Mouse (Mus musculus) heart, embryonic 14.5 days (tissue): ENCODE measurements around the gene Snx15. TPM values are rescaled to one million over a fixed set of nuclear protein-coding genes. Genes with fewer than 3 reads are reported as not detected.
A peak's percentile ranks its signal among the peaks of the same experiment; 100 is the strongest.

Experiments
- ATAC-seq: fragments of 200-750 bp; cut with Nextera tagmentation; 2 replicates; pipeline ENCODE4 v1.8.0; 2017; ENCODE audit warnings: low read depth, moderate TSS enrichment; ENCODE audit not compliant: insufficient number of reproducible peaks, insufficient read depth, low FRiP score
- H3K27ac ChIP-seq, 2 experiments: fragments of 200-500 bp in 1 of 2; fragments of 300-500 bp in 1 of 2; sonication (generic) in 1 of 2; replicated peaks in 1 of 2; 2 replicates each; pipeline ENCODE4 v1.5.1; 2012 to 2014; ENCODE audit warnings: low read depth in 2 of 2, low read length in 2 of 2, control low read depth in 1 of 2, mild to moderate bottlenecking in 1 of 2, mixed read lengths in 1 of 2; ENCODE audit not compliant: control insufficient read depth in 1 of 2, insufficient read depth in 1 of 2
- H3K27me3 ChIP-seq: fragments of 300-500 bp; sonication (generic); 2 replicates; pipeline ENCODE4 v1.6.1; 2014; ENCODE audit warnings: mild to moderate bottlenecking, low read length, control low read depth; ENCODE audit not compliant: control insufficient read depth, insufficient read depth
- H3K36me3 ChIP-seq: fragments of 300-500 bp; sonication (generic); 2 replicates; pipeline ENCODE4 v1.6.1; 2014; ENCODE audit warnings: mild to moderate bottlenecking, control low read depth, low read length, mixed read lengths; ENCODE audit not compliant: control insufficient read depth, insufficient read depth
- H3K4me1 ChIP-seq, 2 experiments: fragments of 200-500 bp in 1 of 2; fragments of 300-500 bp in 1 of 2; sonication (generic) in 1 of 2; 2 replicates each; pipeline ENCODE4 v1.6.1; 2012 to 2014; ENCODE audit warnings: low read length in 2 of 2, control low read depth in 1 of 2, mixed read lengths in 1 of 2; ENCODE audit not compliant: control insufficient read depth in 2 of 2, insufficient read depth in 2 of 2
- H3K4me2 ChIP-seq: fragments of 300-500 bp; sonication (generic); 2 replicates; pipeline ENCODE4 v1.6.1; 2014; ENCODE audit warnings: mild to moderate bottlenecking, low read length
- H3K4me3 ChIP-seq, 2 experiments: fragments of 200-500 bp in 1 of 2; fragments of 300-500 bp in 1 of 2; sonication (generic) in 1 of 2; 2 replicates each; pipeline ENCODE4 v1.5.1; 2012 to 2014; ENCODE audit warnings: low read length in 2 of 2, mild to moderate bottlenecking in 2 of 2, control low read depth in 1 of 2, low read depth in 1 of 2, moderate library complexity in 1 of 2; ENCODE audit not compliant: control insufficient read depth in 1 of 2, insufficient read depth in 1 of 2
- H3K9ac ChIP-seq: fragments of 300-500 bp; sonication (generic); 2 replicates; pipeline ENCODE4 v1.6.1; 2014; ENCODE audit warnings: mild to moderate bottlenecking, low read length
- H3K9me3 ChIP-seq: fragments of 300-500 bp; sonication (generic); 2 replicates; pipeline ENCODE4 v1.6.1; 2016; ENCODE audit warnings: low read length, control low read depth; ENCODE audit not compliant: control insufficient read depth
- WGBS: fragments of 180-500 bp; shearing (Covaris S2); extraction: QIAGEN DNeasy Blood & Tissue Kit; methylation state at CpG from one replicate; pipeline ENCODE4 v1.1.7; 2014; 5-methylcytosine and 5-hydroxymethylcytosine counted together
- polyA plus RNA-seq: library from polyadenylated mRNA; unstranded; fragments of >200 nt; fragmentation: Nextera tagmentation; extraction: Ambion mirVana; gene quantifications from 2 replicates; pipeline ENCODE4 v1.2.1, GENCODE M21; 2014

The Snx15 gene
- polyA plus RNA-seq, 1 experiment from 2014 or later: 23.9 TPM

- no peak for ATAC-seq
- Histone ChIP-seq H3K27ac (no peak overlapping the region), H3K9ac (no peak overlapping the region), H3K36me3 (peaks cover 5% of the 10 kb centered on the region; the same call in 1 of the 2 replicates), H3K4me2 (no peak overlapping the region), H3K9me3 (no peaks in the 10 kb centered on the region), H3K4me3 (no peak overlapping the region), H3K27me3 (no peaks in the 10 kb centered on the region), H3K4me1 (no peaks in the 10 kb centered on the region)
- 71% methylated on average over 6 of the region's 6 CpGs for WGBS
Observed at GRCm38 (mm10) chr19:6102169-6102853, 25.8 kb downstream of the Snx15 start.

GRCm38 (mm10) chr19:6101186-6101585 lies 26.9 kb downstream of the Snx15 start:
- Histone ChIP-seq H3K4me2 (no peak overlapping the region), H3K4me3 (no peak overlapping the region), H3K4me1 (no peaks in the 10 kb centered on the region), H3K36me3 (peaks cover 5% of the 10 kb centered on the region; the same call in 1 of the 2 replicates), H3K9ac (no peak overlapping the region), H3K27ac (no peak overlapping the region), H3K9me3 (no peaks in the 10 kb centered on the region), H3K27me3 (no peaks in the 10 kb centered on the region)
- ATAC-seq: no peak
- 75% methylated on average over 6 of the region's 6 CpGs for WGBS

GRCm38 (mm10) chr19:6097847-6098246 lies 30.3 kb downstream of the Snx15 start:
- peaks cover 31% of the 10 kb centered on the region for H3K36me3 ChIP-seq
- 84% methylated on average over 3 of the region's 3 CpGs for WGBS
- ATAC-seq: no peak

GRCm38 (mm10) chr19:6094119-6094518 lies 34.0 kb downstream of the Snx15 start, which contains the start of gene AC131692.1:
Gene AC131692.1 (plus strand): TSS chr19:6094419.
- WGBS: 85% methylated on average over 7 of the region's 7 CpGs
- Histone ChIP-seq H3K27me3 (no peaks in the 10 kb centered on the region), H3K4me1 (no peaks in the 10 kb centered on the region), H3K4me2 (no peak within 1 kb of the TSS), H3K36me3 (peaks cover 65% of the 10 kb centered on the region), H3K9me3 (no peaks in the 10 kb centered on the region), H3K4me3 (no peak within 1 kb of the TSS), H3K27ac (no peak within 1 kb of the TSS), H3K9ac (no peak within 1 kb of the TSS)
- no peak for ATAC-seq

More at GRCm38 (mm10) chr19:6097847-6098246, 30.3 kb downstream of the Snx15 start:
- Histone ChIP-seq H3K4me2 (no peak overlapping the region), H3K4me1 (no peaks in the 10 kb centered on the region), H3K27me3 (no peaks in the 10 kb centered on the region), H3K9ac (no peak overlapping the region), H3K4me3 (no peak overlapping the region), H3K9me3 (no peaks in the 10 kb centered on the region), H3K27ac (no peak overlapping the region)

GRCm38 (mm10) chr19:6088841-6089240 lies 39.3 kb downstream of the Snx15 start:
- WGBS: 95% methylated on average over 13 of the region's 13 CpGs
- Histone ChIP-seq H3K27ac (no peak overlapping the region), H3K36me3 (peaks cover 65% of the 10 kb centered on the region), H3K27me3 (no peaks in the 10 kb centered on the region), H3K4me3 (no peak overlapping the region), H3K4me2 (no peak overlapping the region), H3K4me1 (peaks cover 4 to 13% of the 10 kb centered on the region in 2 experiments; a peak in 3 of 4 replicates), H3K9me3 (no peaks in the 10 kb centered on the region), H3K9ac (no peak overlapping the region)
- no peak for ATAC-seq

- H3K27ac ChIP-seq: peak overlapping the region; percentile 42 to 63; a peak in 2 of 4 replicates
- H3K4me2 ChIP-seq: peak overlapping the region; percentile 81
- peak overlapping the region; percentile 83 for H3K9ac ChIP-seq
- ATAC-seq: peak; percentile 57
- H3K4me3 ChIP-seq: peak overlapping the region; percentile 81 to 84
- H3K36me3 ChIP-seq: peaks cover 70% of the 10 kb centered on the region
- H3K27me3 ChIP-seq: no peaks in the 10 kb centered on the region
- H3K4me1 ChIP-seq: peaks cover 5 to 17% of the 10 kb centered on the region in 2 experiments; a peak in 3 of 4 replicates
- no peaks in the 10 kb centered on the region for H3K9me3 ChIP-seq
- 1% methylated on average over 17 of the region's 17 CpGs for WGBS
Observed at GRCm38 (mm10) chr19:6085417-6085879, 42.7 kb downstream of the Snx15 start.

- peak within 1 kb of the TSS; percentile 81 for H3K4me2 ChIP-seq
- ATAC-seq: peak; percentile 78
- H3K9ac ChIP-seq: peak within 1 kb of the TSS; percentile 83
- no peaks in the 10 kb centered on the region for H3K27me3 ChIP-seq
- H3K27ac ChIP-seq: peak within 1 kb of the TSS; percentile 42 to 63; a peak in 2 of 4 replicates
- no peaks in the 10 kb centered on the region for H3K9me3 ChIP-seq
- peaks cover 5 to 17% of the 10 kb centered on the region in 2 experiments; a peak in 3 of 4 replicates for H3K4me1 ChIP-seq
- peak within 1 kb of the TSS; percentile 81 to 84 for H3K4me3 ChIP-seq
- under 1% methylated on average over 57 of the region's 58 CpGs for WGBS
- H3K36me3 ChIP-seq: peaks cover 70% of the 10 kb centered on the region
Observed at GRCm38 (mm10) chr19:6084478-6085248, 43.4 kb downstream of the Snx15 start, which contains the start of the genes Zfpl1 and Cdca5. Gene Zfpl1 (minus strand): TSS chr19:6084956. Gene Cdca5 (plus strand): TSS chr19:6084983.
